Mouse (Mus musculus) brain, adult 2 months (tissue): Measurements from ENCODE around the gene Capn10.

Source experiments
- DNase-seq: peaks from one replicate; pipeline ENCODE4 v3.0.0; 2011; ENCODE audit warnings: low read depth, low spot score

Gene Capn10

GRCm38 (mm10) chr1:92976141-92976566, 42.0 kb downstream of the Capn10 start:
- peak; percentile 23 for DNase-seq

DNA sequence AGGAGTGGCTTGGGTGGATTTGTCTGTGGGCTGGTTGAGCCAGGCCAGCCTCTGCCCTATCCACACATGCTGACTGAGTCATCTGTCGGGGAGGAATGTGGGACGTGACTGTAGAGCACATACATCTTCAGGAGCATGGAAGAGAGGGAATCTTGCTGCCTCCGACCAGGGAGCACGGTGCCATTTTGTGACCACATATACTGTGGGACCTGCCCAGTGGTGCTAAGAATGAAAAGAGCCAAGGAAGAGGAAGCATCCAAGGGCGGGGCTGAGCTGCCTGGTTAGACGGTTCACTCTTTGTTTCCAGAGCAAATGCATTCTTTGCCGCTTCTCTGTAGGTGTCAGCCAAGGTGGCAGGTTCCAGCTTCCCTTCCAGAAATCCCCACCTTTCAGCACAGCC, 44.5 kb downstream of the Capn10 start:
- no peak for DNase-seq

DNA sequence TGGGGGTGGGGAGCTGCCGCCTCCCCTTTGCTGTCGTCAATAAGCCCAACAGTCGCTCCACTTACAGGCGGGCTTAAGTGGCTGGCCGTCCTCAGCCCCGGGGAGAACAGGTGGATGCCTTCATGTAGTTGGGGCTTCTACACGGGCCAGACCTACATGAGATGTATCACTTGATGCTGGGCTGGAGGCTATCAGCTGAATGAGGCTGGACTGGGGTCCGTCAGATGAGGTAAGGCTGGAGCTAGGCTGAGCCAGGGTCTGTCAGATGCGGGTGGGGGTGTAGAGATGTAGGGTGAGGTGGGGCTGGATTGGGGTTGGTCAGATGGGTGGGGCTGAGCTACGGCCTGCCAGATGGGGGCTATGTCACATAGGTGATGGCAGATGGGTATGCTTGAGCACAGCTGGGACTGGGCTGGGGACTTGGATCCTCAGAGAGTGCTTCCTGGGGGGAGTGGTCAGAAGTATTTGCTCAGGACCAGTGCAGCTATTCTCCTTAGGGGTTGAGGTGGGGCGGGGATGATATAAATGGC, 45.0 kb downstream of the Capn10 start:
- DNase-seq: no peak

- DNase-seq: no peak
Observed at GRCm38 (mm10) chr1:92981056-92981845, 47.1 kb downstream of the Capn10 start.

DNA sequence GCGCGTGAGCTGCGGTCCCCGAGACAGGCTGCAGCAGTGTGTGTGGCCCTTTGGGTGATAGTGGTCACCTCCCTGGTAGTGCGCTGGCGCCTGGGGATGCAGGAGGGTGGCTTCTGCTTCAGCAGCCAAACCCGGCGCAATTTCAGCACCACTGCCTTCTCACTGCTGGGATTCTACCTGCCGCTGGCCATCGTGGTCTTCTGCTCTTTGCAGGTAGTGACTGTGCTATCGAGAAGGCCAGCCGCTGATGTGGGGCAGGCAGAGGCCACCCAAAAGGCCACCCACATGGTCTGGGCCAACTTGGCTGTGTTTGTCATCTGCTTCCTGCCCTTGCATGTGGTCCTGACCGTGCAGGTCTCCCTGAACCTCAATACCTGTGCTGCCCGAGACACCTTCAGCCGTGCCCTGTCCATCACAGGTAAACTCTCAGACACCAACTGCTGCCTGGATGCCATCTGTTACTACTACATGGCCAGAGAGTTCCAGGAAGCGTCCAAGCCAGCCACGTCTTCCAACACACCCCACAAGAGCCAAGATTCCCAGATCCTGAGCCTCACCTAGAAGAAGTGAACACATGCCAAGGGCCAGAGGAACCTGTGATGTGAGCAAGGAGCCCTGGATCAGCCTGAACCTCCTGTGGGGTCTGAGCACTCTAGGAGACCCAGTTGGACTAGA, 48.9 kb downstream of the Capn10 start:
- DNase-seq: no peak

- DNase-seq: no peak
Observed at GRCm38 (mm10) chr1:92984999-92985398, 50.8 kb downstream of the Capn10 start.

DNA sequence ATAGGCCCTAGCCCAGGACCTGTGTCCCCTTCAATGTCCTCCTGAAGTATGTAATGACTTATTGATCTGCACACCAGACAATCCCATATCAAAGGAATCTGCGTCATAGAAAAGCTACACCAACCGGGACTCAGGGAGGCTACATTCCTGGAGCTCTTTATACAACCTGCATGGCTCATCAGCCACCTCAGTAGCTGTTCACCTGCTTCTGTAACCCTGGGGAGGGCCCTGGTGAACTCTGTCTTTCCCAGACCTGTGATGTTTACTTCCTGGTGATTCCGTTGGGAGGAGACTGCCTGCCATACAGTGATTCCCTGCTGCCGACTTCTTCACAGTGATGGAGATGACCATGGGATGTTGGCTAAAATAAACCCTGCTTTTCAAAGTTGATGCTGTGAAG, 54.7 kb downstream of the Capn10 start:
- no peak for DNase-seq

DNA sequence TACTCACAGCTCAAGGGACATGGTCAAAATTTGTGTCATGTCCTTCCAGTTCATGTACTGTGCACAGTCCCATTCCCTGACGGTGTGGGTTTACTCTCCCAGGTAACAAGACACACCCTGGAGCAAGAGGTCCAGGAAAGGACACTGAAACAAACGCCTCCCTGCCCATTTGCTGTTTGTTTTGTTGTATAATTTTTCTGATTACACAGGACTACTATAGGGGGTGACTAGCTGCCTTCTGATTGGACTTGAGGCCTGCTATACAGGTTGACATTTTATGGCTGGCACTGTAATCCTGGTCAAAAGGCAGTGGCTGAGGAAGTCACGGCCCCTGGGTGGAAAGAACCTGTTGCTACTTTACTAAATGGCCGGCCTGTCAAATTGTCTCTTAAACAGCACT, 55.7 kb downstream of the Capn10 start:
- no peak for DNase-seq

DNA sequence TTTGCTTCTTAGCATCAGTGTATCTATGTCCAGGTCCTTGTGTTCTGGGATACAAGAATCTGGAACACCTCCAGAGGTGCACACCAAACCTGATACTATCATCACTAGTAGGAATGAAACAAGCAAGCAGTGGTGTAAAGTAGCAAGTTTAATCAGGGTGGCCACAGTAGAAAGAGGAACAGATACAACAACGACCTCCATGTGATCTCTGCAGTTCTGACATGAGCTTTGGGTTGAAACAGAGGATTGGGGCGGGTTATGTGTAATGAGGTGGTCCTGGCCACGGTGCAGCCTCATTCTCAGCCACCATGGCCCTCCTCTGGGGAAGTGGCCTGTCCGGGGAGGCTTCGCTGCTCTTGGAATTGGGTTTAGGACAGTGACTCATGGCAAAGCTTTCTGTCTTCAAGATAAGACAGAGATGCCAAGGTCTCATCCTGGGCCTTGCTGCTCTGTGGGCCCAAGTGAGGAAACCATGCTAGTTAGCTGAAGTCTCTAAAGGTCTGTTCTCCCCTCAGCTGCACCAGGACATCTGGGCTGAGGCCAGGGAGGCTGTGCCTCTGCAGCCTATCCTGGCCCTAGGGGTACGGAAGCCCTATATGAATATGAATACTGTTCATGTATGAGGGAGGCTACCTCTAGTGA, 58.2 kb downstream of the Capn10 start:
- DNase-seq: no peak

- DNase-seq: no peak
Observed at GRCm38 (mm10) chr1:92992880-92993279, 58.7 kb downstream of the Capn10 start.
